Mouse (Mus musculus) hindbrain, embryonic 16.5 days (tissue): ENCODE results near the gene Foxb1. TPM values are rescaled to one million over a fixed set of nuclear protein-coding genes. Genes with fewer than 3 reads are reported as not detected.

Source experiments
- polyA plus RNA-seq: library from polyadenylated mRNA; unstranded; fragments of >200 nt; fragmentation: Nextera tagmentation; extraction: Ambion mirVana; gene quantifications from 2 replicates; pipeline ENCODE4 v1.2.1, GENCODE M21; 2015

Foxb1 gene
- polyA plus RNA-seq, 1 experiment from 2014 or later: 6.9 TPM

Other genes starting within 250 kb of the Foxb1 start
- 61.7 and 71.2 TPM in 2 replicates for gene Bnip2, start 228.5 kb upstream of the Foxb1 start, polyA plus RNA-seq